Mouse (Mus musculus): ENCODE data around the gene Rhox7a. TPM values are rescaled to one million over a fixed set of nuclear protein-coding genes. Genes with fewer than 3 reads are reported as not detected.
"Not testable (repeated sequence)": the region's sequence is repeated elsewhere in the genome, so short reads cannot be mapped to it uniquely, and the experiment has no call there.

The Rhox7a gene
- total RNA-seq (2022): not detected

DNA sequence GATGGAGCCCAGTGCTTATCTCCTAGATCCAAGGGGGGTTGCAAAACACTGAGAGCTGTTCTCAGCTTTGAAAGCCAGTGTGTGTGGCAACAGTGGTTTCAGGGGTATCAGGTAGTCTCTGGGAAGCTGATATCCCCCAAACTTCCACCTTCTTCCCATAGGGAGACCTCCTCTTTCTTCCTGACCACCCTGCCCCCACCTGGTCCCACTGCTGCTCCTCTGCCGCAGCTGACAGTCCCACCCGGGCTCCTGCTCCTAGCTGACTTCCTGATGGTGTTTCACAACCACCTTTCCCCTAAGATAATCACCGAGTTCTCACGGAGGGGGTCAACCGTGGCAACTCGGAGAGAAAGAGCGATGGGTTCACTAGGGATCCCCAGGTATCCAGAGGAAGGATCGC lies at the start of gene Rhox7a:
Rhox7a (plus strand) TSS at position 301 of the 400 bp plus-strand sequence.
- DNase-seq (ENCODE audit: low spot score in 2 of 2): not testable (repeated sequence)

- DNase-seq (ENCODE audit: low spot score in 2 of 2): no peak
These were observed 24.0 kb upstream of the Rhox7a start for GRCm38 (mm10) chrX:37807286-37808080.

DNA sequence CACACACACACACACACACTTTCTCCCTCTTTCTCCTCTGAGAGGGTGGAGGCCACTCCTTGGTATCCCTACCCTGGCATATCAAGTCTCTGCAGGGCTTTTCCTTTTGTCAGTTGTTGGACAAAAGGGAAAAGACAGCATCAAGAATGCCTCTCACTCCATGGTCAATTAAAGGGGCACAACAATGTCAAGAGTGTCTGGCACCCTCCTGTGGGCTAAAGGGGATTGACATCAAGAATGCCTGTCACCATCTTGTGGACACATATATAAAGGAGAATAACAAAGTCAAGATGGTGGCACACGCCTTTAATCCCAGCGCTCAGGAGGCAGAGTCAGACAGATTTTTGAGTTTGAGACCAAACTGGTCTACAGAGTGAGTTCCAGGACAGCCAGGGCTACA lies 22.1 kb upstream of the Rhox7a start:
- DNase-seq (ENCODE audit: low spot score in 2 of 2): no peak

- peak in 1 of 2 experiments; percentile 5 for DNase-seq (ENCODE audit: low spot score in 2 of 2)
These were observed 20.3 kb upstream of the Rhox7a start for GRCm38 (mm10) chrX:37811179-37811578.

DNA sequence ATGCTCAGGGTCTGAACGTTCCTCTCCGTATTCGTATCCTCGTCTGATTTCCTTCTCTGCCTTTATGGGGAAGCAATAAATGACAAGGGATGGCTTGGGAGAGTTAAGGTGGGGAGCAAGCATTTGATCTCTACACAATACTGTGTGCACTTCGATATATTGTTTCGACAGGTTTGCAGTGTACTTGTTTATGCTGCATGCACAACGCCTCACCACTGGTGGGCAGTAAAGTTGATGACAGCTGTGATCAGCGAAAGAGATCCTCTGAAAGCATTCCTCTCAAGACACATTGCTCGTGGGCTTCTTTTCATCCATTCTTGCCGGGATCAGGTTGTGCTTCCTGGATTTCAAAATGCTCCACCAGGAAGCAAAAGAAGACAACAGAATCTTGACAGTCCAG lies 15.8 kb upstream of the Rhox7a start:
- DNase-seq (ENCODE audit: low spot score in 2 of 2): no peak

DNA sequence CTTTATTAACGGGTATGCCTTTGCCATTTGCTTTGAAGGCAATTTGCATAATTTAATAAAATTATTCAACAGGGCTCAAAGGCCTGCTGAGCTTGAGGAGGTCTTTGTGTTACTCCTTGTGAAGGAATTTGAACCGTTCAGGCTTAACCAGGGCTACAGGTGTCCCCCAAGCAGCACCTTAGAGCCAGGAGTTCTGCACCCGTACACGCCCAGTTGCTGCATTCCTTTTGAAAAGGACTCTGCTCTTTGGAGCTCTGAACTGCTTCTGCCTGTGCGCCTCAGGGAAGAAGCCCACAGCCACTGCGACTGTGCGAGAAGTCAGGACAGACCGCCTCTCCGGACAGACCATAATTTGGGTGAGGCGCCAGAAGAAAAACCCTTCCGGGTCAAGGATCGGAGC lies 4.9 kb upstream of the Rhox7a start, which contains the start of gene Rhox6:
Rhox6 (plus strand) TSS at position 301 of the 400 bp plus-strand sequence.
- not testable (repeated sequence) for DNase-seq (ENCODE audit: low spot score in 2 of 2)

DNA sequence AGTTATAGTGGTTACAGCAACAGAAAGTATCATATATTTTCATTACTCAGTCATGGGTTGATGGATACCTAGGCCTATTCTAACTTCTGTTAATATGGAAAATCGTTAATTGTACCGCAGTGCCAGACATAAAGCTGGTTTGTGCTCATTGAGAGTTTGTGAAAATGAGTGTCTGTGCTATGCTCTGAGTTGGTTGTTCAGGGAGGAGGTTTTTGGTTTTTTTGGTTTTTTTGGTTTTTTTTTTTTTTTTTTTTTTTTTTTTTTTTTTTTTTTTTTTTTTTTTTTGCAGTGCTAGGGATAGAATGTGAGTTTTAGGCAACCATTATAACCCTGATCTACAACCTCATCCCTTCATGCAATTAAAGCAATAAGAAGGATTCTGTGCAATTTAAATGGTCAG lies 40.2 kb downstream of the Rhox7a start:
- no peak for DNase-seq (ENCODE audit: low spot score in 2 of 2)

DNA sequence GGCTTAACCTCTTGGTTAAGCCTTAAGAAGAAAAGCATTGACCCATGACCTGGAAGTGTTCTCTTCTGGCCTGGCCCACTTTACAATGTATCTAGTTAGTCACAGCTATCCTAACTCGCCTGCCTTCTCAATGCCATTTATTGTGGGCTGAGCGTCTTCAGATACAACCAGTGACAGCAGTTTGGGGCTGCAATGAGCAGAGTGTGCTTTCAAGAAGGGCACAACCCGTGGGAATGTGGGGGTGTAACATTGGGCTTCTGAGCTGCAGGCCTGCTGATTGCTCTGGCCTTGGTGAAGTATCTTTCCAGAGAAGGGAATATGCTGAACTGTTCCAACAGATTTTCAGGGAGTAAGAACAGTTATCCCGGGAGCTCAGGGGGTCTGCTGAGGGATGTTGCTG lies 47.4 kb downstream of the Rhox7a start, which contains the start of gene Rhox8:
Rhox8 (minus strand) TSS at position 101 of the 400 bp plus-strand sequence.
- no peak for DNase-seq (ENCODE audit: low spot score in 2 of 2)

Other genes starting within 250 kb of the Rhox7a start
- gene Rhox4f, start 224.0 kb upstream of the Rhox7a start, total RNA-seq (2022): not detected
- not detected for gene Rhox3g, start 203.1 kb upstream of the Rhox7a start, total RNA-seq (2022)
- not detected for gene Rhox2g, start 188.2 kb upstream of the Rhox7a start, total RNA-seq (2022)
- not detected for gene Rhox4g, start 180.4 kb upstream of the Rhox7a start, total RNA-seq (2022)
- not detected for gene Rhox3h, start 162.9 kb upstream of the Rhox7a start, total RNA-seq (2022)
- not detected for gene Rhox2h, start 158.4 kb upstream of the Rhox7a start, total RNA-seq (2022)
- not detected for gene Rhox5, start 26.8 kb upstream of the Rhox7a start, total RNA-seq (2022)
- gene Rhox6, start 4.8 kb upstream of the Rhox7a start, total RNA-seq (2022): not detected
- not detected for gene Rhox8, start 47.3 kb downstream of the Rhox7a start, total RNA-seq (2022)
- gene Rhox7b, start 65.5 kb downstream of the Rhox7a start, total RNA-seq (2022): not detected
- gene Rhox9, start 70.1 kb downstream of the Rhox7a start, total RNA-seq (2022): not detected
- gene Btg1-ps1, start 187.1 kb downstream of the Rhox7a start, total RNA-seq (2022): not detected
- not detected for gene Btg1-ps2, start 211.4 kb downstream of the Rhox7a start, total RNA-seq (2022)
- not detected for gene Rhox10, start 234.8 kb downstream of the Rhox7a start, total RNA-seq (2022)

All from left cerebral cortex, adult 8-10 months (tissue).